Mouse (Mus musculus) liver, embryonic 14.5 days (tissue): ENCODE results near the gene Exog. TPM values are rescaled to one million over a fixed set of nuclear protein-coding genes. Genes with fewer than 3 reads are reported as not detected.

Experiments used
- ATAC-seq: fragments of 200-750 bp; cut with Nextera tagmentation; 2 replicates; pipeline ENCODE4 v1.8.0; 2017; ENCODE audit warnings: moderate number of reproducible peaks, mild to moderate bottlenecking, moderate library complexity; ENCODE audit not compliant: insufficient read depth
- DNase-seq, 3 experiments: peaks; one replicate each; pipeline ENCODE4 v3.0.0-alpha.2; 2012 to 2013; ENCODE audit warnings: low read depth in 3 of 3, low spot score in 3 of 3
- H3K27ac ChIP-seq: fragments of 300-500 bp; sonication (generic); 2 replicates; pipeline ENCODE4 v1.5.1; 2014; ENCODE audit warnings: moderate library complexity, mild to moderate bottlenecking, control low read depth, inconsistent platforms
- H3K27me3 ChIP-seq: fragments of 300-500 bp; sonication (generic); 2 replicates; pipeline ENCODE4 v1.6.1; 2014; ENCODE audit warnings: mild to moderate bottlenecking, low read length, moderate library complexity; ENCODE audit not compliant: control insufficient read depth, insufficient read depth
- H3K36me3 ChIP-seq: fragments of 300-500 bp; sonication (generic); replicated peaks from 2 replicates; pipeline ENCODE4 v1.6.1; 2014; ENCODE audit warnings: low read depth; ENCODE audit not compliant: control insufficient read depth, insufficient read depth
- H3K4me1 ChIP-seq, 2 experiments: fragments of 200-500 bp in 1 of 2; fragments of 300-500 bp in 1 of 2; sonication (generic) in 1 of 2; replicated peaks; 2 replicates each; pipeline ENCODE4 v1.6.1; 2012 to 2014; ENCODE audit warnings: antibody characterized with exemption in 1 of 2, inconsistent platforms in 1 of 2, low read length in 1 of 2; ENCODE audit not compliant: control insufficient read depth in 2 of 2, insufficient read depth in 2 of 2
- H3K4me2 ChIP-seq: fragments of 300-500 bp; sonication (generic); 2 replicates; pipeline ENCODE4 v1.6.1; 2014; ENCODE audit warnings: low read depth, mild to moderate bottlenecking, control low read depth, moderate library complexity
- H3K4me3 ChIP-seq, 2 experiments: fragments of 200-500 bp in 1 of 2; fragments of 300-500 bp in 1 of 2; sonication (generic) in 1 of 2; 2 replicates each; pipeline ENCODE4 v1.5.1; 2012 to 2014; ENCODE audit warnings: low read depth in 2 of 2, low read length in 2 of 2, mild to moderate bottlenecking in 2 of 2, control low read depth in 1 of 2, inconsistent platforms in 1 of 2, moderate library complexity in 1 of 2; ENCODE audit not compliant: insufficient read depth in 1 of 2
- H3K9ac ChIP-seq: fragments of 300-500 bp; sonication (generic); replicated peaks from 2 replicates; pipeline ENCODE4 v1.6.1; 2014; ENCODE audit warnings: mild to moderate bottlenecking, control low read depth, moderate library complexity
- H3K9me3 ChIP-seq: fragments of 300-500 bp; sonication (generic); 2 replicates; pipeline ENCODE4 v1.6.1; 2016; ENCODE audit warnings: low read length, mixed read lengths; ENCODE audit not compliant: control insufficient read depth
- CTCF ChIP-seq: IDR thresholded peaks from 2 replicates; pipeline ENCODE4 v1.5.1; 2016; ENCODE audit warnings: antibody characterized with exemption, low read depth, control low read depth
- EP300 ChIP-seq: IDR thresholded peaks from 2 replicates; pipeline ENCODE4 v1.6.1; 2016; ENCODE audit warnings: antibody characterized with exemption, low read depth
- WGBS: fragments of 180-500 bp; shearing (Covaris S2); extraction: QIAGEN DNeasy Blood & Tissue Kit; methylation state at CpG from one replicate; pipeline ENCODE4 v1.1.7; 2014; ENCODE audit not compliant: insufficient replicate concordance; 5-methylcytosine and 5-hydroxymethylcytosine counted together
- polyA plus RNA-seq, 2 experiments: library from polyadenylated mRNA; depleted of rRNA in 1 of 2; stranded (reverse) in 1 of 2; unstranded in 1 of 2; fragments of >200 nt; fragmentation: Nextera tagmentation in 1 of 2; extraction: Ambion mirVana in 1 of 2; gene quantifications; 2 replicates each; pipeline versions ENCODE4 v1.2.1 to v1.2.3; 2012 to 2014

Gene Exog
- polyA plus RNA-seq, 2 experiments, result 2.4 to 6.0 TPM

- DNase-seq, result no peak
- no peak overlapping the region for H3K4me3 ChIP-seq
- no peak for TF ChIP-seq CTCF
- WGBS, result 75% methylated on average over 14 of the region's 14 CpGs
- ATAC-seq, result no peak
- H3K36me3 ChIP-seq, result peaks cover 7% of the 10 kb centered on the region; the same call in 1 of the 2 replicates
- H3K9ac ChIP-seq, result no peak overlapping the region
- no peak overlapping the region for H3K4me2 ChIP-seq
- H3K27ac ChIP-seq, result no peak overlapping the region
- no peaks in the 10 kb centered on the region for H3K27me3 ChIP-seq
- no peaks in the 10 kb centered on the region for H3K4me1 ChIP-seq
- no peaks in the 10 kb centered on the region for H3K9me3 ChIP-seq
Measured at GRCm38 (mm10) chr9:119455967-119456366, 11.2 kb downstream of the Exog start.

- Histone ChIP-seq H3K9me3 (no peaks in the 10 kb centered on the region), H3K9ac (no peak overlapping the region), H3K27ac (no peak overlapping the region), H3K4me3 (no peak overlapping the region), H3K27me3 (no peaks in the 10 kb centered on the region), H3K4me1 (no peaks in the 10 kb centered on the region), H3K4me2 (no peak overlapping the region), H3K36me3 (peaks cover 4% of the 10 kb centered on the region; the same call in 1 of the 2 replicates)
- 78% methylated on average over 14 of the region's 14 CpGs for WGBS
- TF ChIP-seq EP300 (no peak), CTCF (no peak)
- DNase-seq, result no peak
- no peak for ATAC-seq
Measured at GRCm38 (mm10) chr9:119457122-119457521, 12.4 kb downstream of the Exog start.

- TF ChIP-seq CTCF, result peak; percentile 94
- TF ChIP-seq EP300, result no peak
- Histone ChIP-seq H3K27ac (no peak overlapping the region), H3K9me3 (no peaks in the 10 kb centered on the region), H3K4me3 (no peak overlapping the region), H3K4me2 (no peak overlapping the region), H3K9ac (no peak overlapping the region), H3K27me3 (no peaks in the 10 kb centered on the region), H3K4me1 (no peaks in the 10 kb centered on the region), H3K36me3 (peaks cover 6% of the 10 kb centered on the region)
- ATAC-seq, result no peak
- WGBS, result 41% methylated on average over 8 of the region's 8 CpGs
- peak in 1 of 3 experiments; percentile 26 for DNase-seq
Measured at GRCm38 (mm10) chr9:119460410-119460809, 15.7 kb downstream of the Exog start.

- H3K4me2 ChIP-seq, result no peak overlapping the region
- no peak for DNase-seq
- WGBS, result 85% methylated on average over 6 of the region's 6 CpGs
- H3K27ac ChIP-seq, result no peak overlapping the region
- no peak overlapping the region for H3K4me3 ChIP-seq
- H3K9ac ChIP-seq, result no peak overlapping the region
- peaks cover 8 to 12% of the 10 kb centered on the region in 2 experiments for H3K4me1 ChIP-seq
- H3K36me3 ChIP-seq, result peaks cover 6% of the 10 kb centered on the region
- ATAC-seq, result no peak
- H3K27me3 ChIP-seq, result no peaks in the 10 kb centered on the region
- TF ChIP-seq EP300 (no peak), CTCF (no peak)
- H3K9me3 ChIP-seq, result no peaks in the 10 kb centered on the region
Measured at GRCm38 (mm10) chr9:119465056-119465455, 20.3 kb downstream of the Exog start.

GRCm38 (mm10) chr9:119465595-119465994, 20.9 kb downstream of the Exog start:
- DNase-seq (no peak), ATAC-seq (no peak)
- TF ChIP-seq EP300 (no peak), CTCF (peak; percentile 42)
- H3K4me2 ChIP-seq, result no peak overlapping the region
- no peak overlapping the region for H3K9ac ChIP-seq
- peaks cover 6% of the 10 kb centered on the region for H3K36me3 ChIP-seq
- no peak overlapping the region for H3K27ac ChIP-seq
- no peaks in the 10 kb centered on the region for H3K9me3 ChIP-seq
- WGBS, result 83% methylated on average over 7 of the region's 7 CpGs
- no peaks in the 10 kb centered on the region for H3K27me3 ChIP-seq
- H3K4me1 ChIP-seq, result peaks cover 8 to 15% of the 10 kb centered on the region in 2 experiments
- no peak overlapping the region for H3K4me3 ChIP-seq
